Comparison of ENCODE assay signal across 22 mouse cellular contexts in genomic region chr6:93981211-93981610, GRCm38 (mm10).
DNase-seq lines count a peak whose midpoint lies in the region; ATAC-seq lines count a peak whose summit lies in the region.
"Had no signal": no experiment of that assay in that cellular context is flagged by ENCODE, and none has a peak within 500 bp of the region (broad histone marks: within the 10 kb centered on the region; RNA-seq: fewer than 3 reads in every experiment).

No protein-coding gene starts in this region.

- 0 out of 2 replicates have a peak, but pooled peaks cover 4% of the 10 kb centered on the region for H3K9me3 ChIP-seq in hindbrain, embryonic 13.5 days
- no peaks in the 10 kb centered on the region for H3K9me3 ChIP-seq in hindbrain, embryonic 16.5 days (ENCODE audit: control insufficient read depth, low read length)
- no peaks in the 10 kb centered on the region for H3K9me3 ChIP-seq in midbrain, embryonic 10.5 days (replicated peaks)
- no peaks in the 10 kb centered on the region for H3K9me3 ChIP-seq in midbrain, embryonic 16.5 days (replicated peaks; ENCODE audit: control insufficient read depth, low read length, poor library complexity, severe bottlenecking)
- H3K9me3 ChIP-seq: embryonic facial prominence, embryonic 12.5 days; limb, embryonic 10.5 days had no signal

- H3K27ac ChIP-seq in hindbrain, embryonic 13.5 days: 0 out of 2 replicates have a peak overlapping the region, but pooled peaks have one; percentile 3
- no peak overlapping the region for H3K27ac ChIP-seq in hindbrain, embryonic 16.5 days (ENCODE audit: low read depth, low read length)
- H3K27ac ChIP-seq in midbrain, embryonic 10.5 days (replicated peaks): 0 out of 2 replicates have a peak overlapping the region, but pooled peaks have one; percentile 6
- H3K27ac ChIP-seq in midbrain, embryonic 16.5 days (ENCODE audit: low read length): no peak overlapping the region
- H3K27ac ChIP-seq: embryonic facial prominence, embryonic 12.5 days; gastrocnemius, adult 2 months; left cerebral cortex, adult 2 months; limb, embryonic 10.5 days; neural tube, embryonic 12.5 days; stomach, postnatal 0 days had no signal

- no peak for ATAC-seq in hindbrain, embryonic 13.5 days (ENCODE audit: low FRiP score)
- ATAC-seq in hindbrain, embryonic 16.5 days: no peak
- no peak for ATAC-seq in midbrain, embryonic 16.5 days
- ATAC-seq: liver, postnatal 0 days had no signal

- no peak overlapping the region for H3K9ac ChIP-seq in hindbrain, embryonic 13.5 days
- no peak overlapping the region for H3K9ac ChIP-seq in hindbrain, embryonic 16.5 days (ENCODE audit: low read depth, low read length)
- no peak overlapping the region for H3K9ac ChIP-seq in midbrain, embryonic 16.5 days (ENCODE audit: low read depth, low read length)
- H3K9ac ChIP-seq: embryonic facial prominence, embryonic 12.5 days; liver, postnatal 0 days; neural tube, embryonic 12.5 days had no signal

- no peak overlapping the region for H3K4me3 ChIP-seq in hindbrain, embryonic 13.5 days
- H3K4me3 ChIP-seq in hindbrain, embryonic 16.5 days (ENCODE audit: low read length): no peak overlapping the region
- H3K4me3 ChIP-seq in midbrain, embryonic 10.5 days: no peak overlapping the region
- H3K4me3 ChIP-seq in midbrain, embryonic 16.5 days (ENCODE audit: low read depth, low read length): no peak overlapping the region
- H3K4me3 ChIP-seq: embryonic facial prominence, embryonic 12.5 days; gastrocnemius, adult 2 months; left cerebral cortex, adult 2 months; limb, embryonic 10.5 days; neural tube, embryonic 12.5 days had no signal

- H3K4me2 ChIP-seq in hindbrain, embryonic 13.5 days: no peak overlapping the region
- no peak overlapping the region for H3K4me2 ChIP-seq in hindbrain, embryonic 16.5 days (ENCODE audit: low read length)
- H3K4me2 ChIP-seq in midbrain, embryonic 16.5 days (ENCODE audit: low read length): no peak overlapping the region
- H3K4me2 ChIP-seq: embryonic facial prominence, embryonic 12.5 days; heart, embryonic 11.5 days; neural tube, embryonic 12.5 days had no signal

- WGBS in hindbrain, embryonic 13.5 days: 19% methylated on average over 8 of the region's 8 CpGs
- WGBS in hindbrain, embryonic 16.5 days: 26% methylated on average over 8 of the region's 8 CpGs
- WGBS in midbrain, embryonic 10.5 days: 73% methylated on average over 8 of the region's 8 CpGs
- WGBS in midbrain, embryonic 16.5 days: 26% methylated on average over 8 of the region's 8 CpGs

- peaks cover 10% of the 10 kb centered on the region for H3K4me1 ChIP-seq in hindbrain, embryonic 13.5 days (replicated peaks)
- peaks cover 6% of the 10 kb centered on the region; the same call in 1 of the 2 replicates for H3K4me1 ChIP-seq in hindbrain, embryonic 16.5 days (ENCODE audit: control insufficient read depth, insufficient read depth, low read depth, low read length)
- H3K4me1 ChIP-seq in midbrain, embryonic 10.5 days: peaks cover 13% of the 10 kb centered on the region
- 0 out of 2 replicates have a peak, but pooled peaks cover 3% of the 10 kb centered on the region for H3K4me1 ChIP-seq in midbrain, embryonic 16.5 days (ENCODE audit: control insufficient read depth, insufficient read depth, low read length)

- no peaks in the 10 kb centered on the region for H3K27me3 ChIP-seq in hindbrain, embryonic 13.5 days
- H3K27me3 ChIP-seq in hindbrain, embryonic 16.5 days (replicated peaks; ENCODE audit: control insufficient read depth, insufficient read depth, low read length): no peaks in the 10 kb centered on the region
- no peaks in the 10 kb centered on the region for H3K27me3 ChIP-seq in midbrain, embryonic 10.5 days (ENCODE audit: low read depth, poor library complexity, severe bottlenecking)
- no peaks in the 10 kb centered on the region for H3K27me3 ChIP-seq in midbrain, embryonic 16.5 days (ENCODE audit: control insufficient read depth, insufficient read depth, low read depth, low read length)
- H3K27me3 ChIP-seq: embryonic facial prominence, embryonic 12.5 days; neural tube, embryonic 12.5 days had no signal

- peak; percentile 18 for DNase-seq in embryo, embryonic 11 days
- no peak for DNase-seq in embryo, embryonic 10 days (ENCODE audit: low spot score)
- no peak for DNase-seq in midbrain, embryonic 10.5 days (ENCODE audit: low spot score)
- DNase-seq in mesoderm, embryonic 11.5 days (ENCODE audit: low read depth, low spot score): peak; percentile 20
- DNase-seq: adrenal gland, adult 8-10 months; B cell, adult 2 months; cerebellum, adult 11 months; cerebellum, postnatal 14 days; gastrocnemius, adult 2 months; layer of hippocampus, adult 9-11 months; liver, postnatal 0 days; lung, postnatal 14 days; right cerebral cortex, postnatal 4 days had no signal

- H3K36me3 ChIP-seq in hindbrain, embryonic 13.5 days: no peaks in the 10 kb centered on the region
- no peaks in the 10 kb centered on the region for H3K36me3 ChIP-seq in hindbrain, embryonic 16.5 days (ENCODE audit: control insufficient read depth, insufficient read depth, low read length)
- H3K36me3 ChIP-seq in midbrain, embryonic 10.5 days: 0 out of 2 replicates have a peak, but pooled peaks cover 4% of the 10 kb centered on the region
- H3K36me3 ChIP-seq in midbrain, embryonic 16.5 days (ENCODE audit: control insufficient read depth, insufficient read depth, low read length): no peaks in the 10 kb centered on the region
- H3K36me3 ChIP-seq: limb, embryonic 10.5 days; neural tube, embryonic 12.5 days had no signal

Comparison
In these comparisons a context has a peak if more than half of its experiments do, and no peak if none do; other contexts are left out.
1. DNase-seq: peak in embryo, embryonic 11 days (single experiment) and mesoderm, embryonic 11.5 days (single experiment); none in embryo, embryonic 10 days (single experiment) and midbrain, embryonic 10.5 days (single experiment).
2. H3K27ac ChIP-seq: peak in hindbrain, embryonic 13.5 days (single experiment) and midbrain, embryonic 10.5 days (single experiment); none in hindbrain, embryonic 16.5 days (single experiment) and midbrain, embryonic 16.5 days (single experiment).